Mouse (Mus musculus) hindbrain, embryonic 14.5 days (tissue): Measurements from ENCODE around the gene Ptprg. TPM values are rescaled to one million over a fixed set of nuclear protein-coding genes. Genes with fewer than 3 reads are reported as not detected.

Experiments
- ATAC-seq: fragments of 200-750 bp; cut with Nextera tagmentation; 2 replicates; pipeline ENCODE4 v1.8.0; 2017; ENCODE audit warnings: moderate number of reproducible peaks, mild to moderate bottlenecking, moderate TSS enrichment, moderate library complexity; ENCODE audit not compliant: low FRiP score
- DNase-seq: peaks from one replicate; pipeline ENCODE4 v3.0.0-alpha.2; 2015; ENCODE audit warnings: low spot score
- H3K27ac ChIP-seq: fragments of 300-500 bp; sonication (generic); 2 replicates; pipeline ENCODE4 v1.5.1; 2014; ENCODE audit warnings: mild to moderate bottlenecking, moderate library complexity
- H3K27me3 ChIP-seq: fragments of 300-500 bp; sonication (generic); 2 replicates; pipeline ENCODE4 v1.6.1; 2014; ENCODE audit warnings: mild to moderate bottlenecking, low read length, mixed read lengths; ENCODE audit not compliant: control insufficient read depth, insufficient read depth
- H3K36me3 ChIP-seq: fragments of 300-500 bp; sonication (generic); replicated peaks from 2 replicates; pipeline ENCODE4 v1.6.1; 2014; ENCODE audit not compliant: control insufficient read depth, insufficient read depth
- H3K4me1 ChIP-seq: fragments of 300-500 bp; sonication (generic); replicated peaks from 2 replicates; pipeline ENCODE4 v1.6.1; 2014; ENCODE audit warnings: antibody characterized with exemption, low read length, mixed read lengths; ENCODE audit not compliant: control insufficient read depth, insufficient read depth
- H3K4me2 ChIP-seq: fragments of 300-500 bp; sonication (generic); replicated peaks from 2 replicates; pipeline ENCODE4 v1.6.1; 2014; ENCODE audit warnings: mild to moderate bottlenecking, moderate library complexity
- H3K4me3 ChIP-seq: fragments of 300-500 bp; sonication (generic); replicated peaks from 2 replicates; pipeline ENCODE4 v1.5.1; 2014; ENCODE audit warnings: mild to moderate bottlenecking, low read length
- H3K9ac ChIP-seq: fragments of 300-500 bp; sonication (generic); 2 replicates; pipeline ENCODE4 v1.6.1; 2014
- H3K9me3 ChIP-seq: fragments of 300-500 bp; sonication (generic); 2 replicates; pipeline ENCODE4 v1.6.1; 2016; ENCODE audit warnings: low read length; ENCODE audit not compliant: control insufficient read depth
- WGBS: fragments of 180-500 bp; shearing (Covaris S2); extraction: QIAGEN DNeasy Blood & Tissue Kit; methylation state at CpG from one replicate; pipeline ENCODE4 v1.1.7; 2014; 5-methylcytosine and 5-hydroxymethylcytosine counted together
- polyA plus RNA-seq: library from polyadenylated mRNA; unstranded; fragments of >200 nt; fragmentation: Nextera tagmentation; extraction: Ambion mirVana; gene quantifications from 2 replicates; pipeline ENCODE4 v1.2.1, GENCODE M21; 2014

Gene Ptprg
- polyA plus RNA-seq, 1 experiment from 2014 or later, result 49.0 TPM

GRCm38 (mm10) chr14:12180116-12180515 lies 626.8 kb downstream of the Ptprg start:
- WGBS, result 77% methylated on average over 3 of the region's 3 CpGs
- Histone ChIP-seq H3K4me1 (0 out of 2 replicates have a peak, but pooled peaks cover 3% of the 10 kb centered on the region), H3K4me3 (no peak overlapping the region), H3K36me3 (no peaks in the 10 kb centered on the region), H3K27ac (no peak overlapping the region), H3K27me3 (no peaks in the 10 kb centered on the region), H3K9ac (no peak overlapping the region), H3K4me2 (no peak overlapping the region), H3K9me3 (no peaks in the 10 kb centered on the region)
- no peak for ATAC-seq
- DNase-seq, result no peak

GRCm38 (mm10) chr14:12185040-12185439 lies 631.7 kb downstream of the Ptprg start:
- H3K4me2 ChIP-seq, result no peak overlapping the region
- H3K36me3 ChIP-seq, result no peaks in the 10 kb centered on the region
- H3K9me3 ChIP-seq, result no peaks in the 10 kb centered on the region
- WGBS, result 46% methylated on average over 4 of the region's 4 CpGs
- no peak for DNase-seq
- H3K27me3 ChIP-seq, result no peaks in the 10 kb centered on the region
- H3K27ac ChIP-seq, result peak overlapping the region; percentile 66
- no peak overlapping the region for H3K9ac ChIP-seq
- no peak overlapping the region for H3K4me3 ChIP-seq
- peak; percentile 74 for ATAC-seq
- H3K4me1 ChIP-seq, result peaks cover 11% of the 10 kb centered on the region

GRCm38 (mm10) chr14:12188352-12188751 lies 635.0 kb downstream of the Ptprg start:
- Histone ChIP-seq H3K27ac (no peak overlapping the region), H3K9me3 (no peaks in the 10 kb centered on the region), H3K4me2 (no peak overlapping the region), H3K4me3 (no peak overlapping the region), H3K4me1 (peaks cover 14% of the 10 kb centered on the region), H3K27me3 (no peaks in the 10 kb centered on the region), H3K9ac (no peak overlapping the region), H3K36me3 (no peaks in the 10 kb centered on the region)
- WGBS, result 40% methylated on average over 4 of the region's 4 CpGs
- ATAC-seq (no peak), DNase-seq (no peak)

- no peaks in the 10 kb centered on the region for H3K36me3 ChIP-seq
- ATAC-seq (no peak), DNase-seq (no peak)
- 54% methylated on average over 3 of the region's 3 CpGs for WGBS
- H3K4me2 ChIP-seq, result peak overlapping the region; percentile 36
- H3K9me3 ChIP-seq, result no peaks in the 10 kb centered on the region
- H3K9ac ChIP-seq, result 0 out of 2 replicates have a peak overlapping the region, but pooled peaks have one; percentile 32
- no peaks in the 10 kb centered on the region for H3K27me3 ChIP-seq
- H3K4me3 ChIP-seq, result no peak overlapping the region
- peak overlapping the region; percentile 71 for H3K27ac ChIP-seq
- peaks cover 14% of the 10 kb centered on the region for H3K4me1 ChIP-seq
Measured at GRCm38 (mm10) chr14:12189266-12189665, 635.9 kb downstream of the Ptprg start.

- ATAC-seq, result peak; percentile 88
- 18% methylated on average over 12 of the region's 12 CpGs for WGBS
- no peaks in the 10 kb centered on the region for H3K9me3 ChIP-seq
- H3K4me2 ChIP-seq, result peak overlapping the region; percentile 36
- H3K36me3 ChIP-seq, result no peaks in the 10 kb centered on the region
- peaks cover 14% of the 10 kb centered on the region for H3K4me1 ChIP-seq
- DNase-seq, result peak; percentile 74
- peak overlapping the region; percentile 71 for H3K27ac ChIP-seq
- H3K27me3 ChIP-seq, result no peaks in the 10 kb centered on the region
- H3K9ac ChIP-seq, result peak overlapping the region; percentile 32; the same call in 1 of the 2 replicates
- 0 out of 2 replicates have a peak overlapping the region, but pooled peaks have one; percentile 4 for H3K4me3 ChIP-seq
Measured at GRCm38 (mm10) chr14:12189717-12190600, 636.6 kb downstream of the Ptprg start.

GRCm38 (mm10) chr14:12191076-12191475 lies 637.7 kb downstream of the Ptprg start:
- DNase-seq, result no peak
- Histone ChIP-seq H3K27ac (no peak overlapping the region), H3K9me3 (no peaks in the 10 kb centered on the region), H3K4me3 (0 out of 2 replicates have a peak overlapping the region, but pooled peaks have one; percentile 4), H3K9ac (0 out of 2 replicates have a peak overlapping the region, but pooled peaks have one; percentile 32), H3K4me2 (peak overlapping the region; percentile 36), H3K36me3 (no peaks in the 10 kb centered on the region), H3K4me1 (peaks cover 14% of the 10 kb centered on the region), H3K27me3 (no peaks in the 10 kb centered on the region)
- no peak for ATAC-seq
- 73% methylated on average over 6 of the region's 6 CpGs for WGBS

- ATAC-seq (no peak), DNase-seq (no peak)
- Histone ChIP-seq H3K27ac (no peak overlapping the region), H3K4me3 (no peak overlapping the region), H3K4me2 (no peak overlapping the region), H3K9ac (no peak overlapping the region), H3K4me1 (peaks cover 22% of the 10 kb centered on the region), H3K27me3 (no peaks in the 10 kb centered on the region), H3K9me3 (no peaks in the 10 kb centered on the region), H3K36me3 (no peaks in the 10 kb centered on the region)
- 61% methylated on average over 7 of the region's 7 CpGs for WGBS
Measured at GRCm38 (mm10) chr14:12198735-12199134, 645.4 kb downstream of the Ptprg start.

GRCm38 (mm10) chr14:12199956-12200950 lies 646.9 kb downstream of the Ptprg start:
- no peak for DNase-seq

GRCm38 (mm10) chr14:12202214-12202613 lies 648.9 kb downstream of the Ptprg start:
- WGBS, result 55% methylated on average over 10 of the region's 10 CpGs
- Histone ChIP-seq H3K27me3 (no peaks in the 10 kb centered on the region), H3K36me3 (no peaks in the 10 kb centered on the region), H3K4me1 (peaks cover 22% of the 10 kb centered on the region), H3K9ac (no peak overlapping the region), H3K4me2 (no peak overlapping the region), H3K9me3 (no peaks in the 10 kb centered on the region), H3K4me3 (no peak overlapping the region), H3K27ac (peak overlapping the region; percentile 46; the same call in 1 of the 2 replicates)
- DNase-seq (no peak), ATAC-seq (no peak)

More at GRCm38 (mm10) chr14:12199956-12200950, 646.9 kb downstream of the Ptprg start:
- peak; percentile 74 for ATAC-seq
- Histone ChIP-seq H3K36me3 (no peaks in the 10 kb centered on the region), H3K4me3 (no peak overlapping the region), H3K9ac (no peak overlapping the region), H3K27ac (peak overlapping the region; percentile 54), H3K9me3 (no peaks in the 10 kb centered on the region), H3K4me2 (no peak overlapping the region), H3K4me1 (peaks cover 22% of the 10 kb centered on the region), H3K27me3 (no peaks in the 10 kb centered on the region)
- WGBS, result 52% methylated on average over 13 of the region's 13 CpGs
